Mouse (Mus musculus) heart, postnatal 36 days (tissue): ENCODE data around the gene Vamp5. TPM values are rescaled to one million over a fixed set of nuclear protein-coding genes. Genes with fewer than 3 reads are reported as not detected.

ENCODE experiments used
- DNase-seq, 2 experiments: peaks; one replicate each; pipeline ENCODE4 v3.0.0; 2021 to 2022
- intact Hi-C: fragments of 180-260 bp; cut with DNase I; formaldehyde crosslinking; loops from one replicate; pipeline ENCODE4 v1.15.1; 2025
- total RNA-seq, 2 experiments: library from RNA; stranded (reverse); gene quantifications; 2 replicates each; pipeline ENCODE4 v1.2.3; 2021

Gene Vamp5
- 10 to 100 TPM; 67.4 to 72.6 TPM for total RNA-seq

DNA sequence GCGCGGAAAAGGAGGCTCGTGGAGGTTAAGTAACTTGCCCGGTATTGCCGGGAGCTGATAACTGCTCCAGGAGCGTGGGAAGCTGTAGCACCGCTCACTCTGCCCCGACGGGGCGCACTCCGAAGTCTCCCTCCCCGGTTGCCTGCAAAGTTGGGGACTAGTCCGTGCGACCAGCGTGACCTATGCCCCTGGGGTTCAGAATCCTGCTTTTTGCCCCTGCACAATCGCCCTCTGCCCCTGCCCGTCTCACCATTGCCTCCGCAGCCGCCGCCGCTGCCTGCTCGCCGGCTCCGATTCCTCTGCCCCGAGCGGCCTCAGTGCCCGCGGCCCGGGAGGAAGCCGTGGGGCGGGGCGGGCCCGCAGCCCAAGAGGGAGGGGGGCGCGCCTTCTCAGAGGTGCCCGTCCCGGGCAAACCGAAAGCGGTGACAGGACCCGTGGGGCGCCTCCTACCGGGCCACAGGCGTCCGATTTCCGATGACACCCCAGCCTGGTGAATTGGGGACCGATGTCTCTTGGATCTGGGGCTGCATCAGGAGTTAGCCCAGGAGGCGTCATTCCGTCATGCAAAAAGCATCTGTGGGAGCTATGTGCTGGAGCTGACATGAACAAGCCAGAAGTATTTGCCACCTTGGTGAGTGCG lies at the start of gene Vamp5:
Vamp5 (minus strand) TSS at position 338 of the 640 bp plus-strand sequence.
- intact Hi-C loops = no loop called here
- peak; percentile 85 to 89 for DNase-seq

DNA sequence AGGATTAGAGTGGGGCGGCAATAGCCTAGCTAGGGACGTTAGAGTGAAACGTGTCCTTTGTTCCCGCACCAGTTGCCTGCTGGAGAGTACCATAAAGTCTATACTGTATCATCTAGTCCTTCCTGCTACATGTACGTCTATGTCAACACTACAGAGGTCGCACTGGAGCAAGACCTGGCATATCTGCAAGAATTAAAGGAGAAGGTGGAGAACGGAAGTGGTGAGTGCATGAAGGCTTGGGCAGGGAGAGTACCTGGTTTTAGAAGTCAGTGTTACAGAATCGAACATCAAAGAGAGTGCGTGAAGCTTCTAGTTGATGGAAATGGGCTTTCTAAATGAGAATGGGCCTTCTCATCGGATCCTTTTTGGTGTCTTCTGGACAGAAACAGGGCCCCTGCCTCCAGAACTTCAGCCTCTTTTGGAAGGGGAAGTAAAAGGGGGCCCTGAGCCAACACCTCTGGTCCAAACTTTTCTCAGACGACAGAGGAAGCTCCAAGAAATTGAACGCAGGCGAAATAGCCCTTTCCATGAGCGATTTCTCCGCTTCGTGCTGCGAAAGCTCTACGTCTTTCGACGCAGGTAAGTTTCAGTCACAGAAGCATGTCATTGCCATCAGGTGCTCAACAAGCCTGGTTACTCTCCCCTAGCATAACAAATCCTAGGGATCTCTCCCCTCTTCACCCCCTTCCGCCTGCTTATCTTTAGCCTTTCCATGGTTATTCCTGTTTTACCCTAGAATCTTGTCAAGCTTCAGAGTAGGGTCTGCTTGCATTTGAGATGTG lies 49.0 kb upstream of the Vamp5 start:
- intact Hi-C loops = loop anchor here (1.0 to 10.0 kb wide), 2 partner anchors 8 to 406 kb away; no protein-coding TSS in a partner anchor
- DNase-seq = no peak

DNA sequence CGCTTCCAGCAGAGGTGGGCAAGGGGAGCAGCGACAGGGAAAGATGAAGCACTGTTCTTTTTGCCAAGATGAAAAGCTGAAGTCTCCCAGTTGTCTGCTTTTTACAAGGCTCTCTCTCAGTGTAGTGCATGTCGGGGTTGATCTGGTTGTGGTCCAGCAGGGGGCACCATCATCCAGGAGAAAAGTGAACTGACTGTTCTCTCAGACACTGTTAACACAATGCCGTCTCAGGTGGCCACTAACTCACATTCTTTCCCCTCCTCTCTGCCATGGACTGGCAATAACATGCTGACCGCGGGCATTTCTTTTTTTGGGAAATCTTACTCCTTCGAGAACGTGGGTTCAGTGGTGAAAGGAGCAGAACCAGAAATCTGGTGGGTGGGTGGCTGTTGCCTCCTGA lies 47.8 kb upstream of the Vamp5 start:
- peak; percentile 81 to 84 for DNase-seq
- intact Hi-C loops = loop anchor here (1.0 to 10.0 kb wide), 3 partner anchors 106 to 407 kb away; no protein-coding TSS in a partner anchor

DNA sequence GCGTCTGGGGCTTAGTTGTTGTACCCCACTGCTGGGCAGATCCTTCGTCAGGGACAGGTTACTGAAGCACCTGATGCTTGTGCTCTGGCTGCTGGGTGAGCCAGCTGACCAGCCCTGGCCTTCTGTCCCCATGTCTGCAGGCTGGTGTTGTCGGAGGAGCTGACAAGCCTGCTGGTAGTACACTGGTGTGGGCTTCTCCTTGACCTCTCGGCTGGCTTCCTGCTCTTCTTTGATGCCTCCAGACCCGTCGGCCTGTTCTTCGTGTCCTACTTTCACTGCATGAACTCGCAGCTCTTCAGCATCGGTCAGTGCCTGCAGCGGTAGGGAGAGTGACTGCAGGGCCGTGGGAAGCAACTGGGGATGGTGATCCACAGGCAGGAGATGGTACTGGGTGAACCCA lies 45.4 kb upstream of the Vamp5 start:
- no peak for DNase-seq
- intact Hi-C loops = loop anchor here (10.0 kb wide), 1 partner anchor 409 kb away; no protein-coding TSS in a partner anchor

DNA sequence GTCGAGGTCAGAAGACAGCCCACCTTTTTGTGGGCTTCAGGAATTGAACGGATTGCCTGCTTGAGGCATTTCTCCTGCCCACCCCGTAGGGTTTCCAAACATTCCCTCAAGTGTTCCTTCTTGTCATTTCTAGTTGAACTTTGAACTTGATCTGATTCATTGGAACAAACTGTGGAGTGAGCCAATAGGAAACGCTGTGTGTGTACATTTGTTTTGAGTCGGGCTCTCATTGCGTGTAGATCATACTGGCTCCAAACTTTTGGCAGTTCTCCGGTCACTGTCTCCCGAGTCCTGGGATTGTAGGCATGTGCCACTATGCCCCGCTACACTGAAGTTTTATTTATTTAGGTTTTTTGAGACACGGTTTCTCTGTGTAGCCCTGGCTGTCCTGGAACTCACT lies 40.6 kb upstream of the Vamp5 start:
- intact Hi-C loops = loop anchor here (10.0 kb wide), 1 partner anchor 414 kb away; no protein-coding TSS in a partner anchor
- DNase-seq = no peak

DNA sequence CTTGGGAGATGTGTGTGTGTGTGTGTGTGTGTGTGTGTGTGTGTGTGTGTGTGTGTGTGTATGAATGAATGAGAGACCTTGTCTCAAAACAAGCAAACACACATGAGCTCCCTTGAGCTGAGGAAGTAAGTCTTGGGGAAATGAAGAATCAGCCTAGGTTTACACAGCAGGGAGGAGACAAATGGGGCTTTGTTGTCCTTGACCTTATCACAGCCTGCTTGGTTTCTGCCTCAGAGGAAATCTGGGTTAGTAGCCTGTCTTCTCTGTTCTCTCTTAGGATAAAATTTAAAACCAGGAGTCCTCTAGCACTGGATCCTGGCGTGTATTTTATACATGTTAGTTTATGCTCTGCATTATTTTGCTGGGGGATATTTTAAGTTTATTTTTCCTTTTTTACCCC lies 39.5 kb upstream of the Vamp5 start:
- intact Hi-C loops = loop anchor here (10.0 kb wide), 1 partner anchor 415 kb away; no protein-coding TSS in a partner anchor
- DNase-seq = no peak

DNA sequence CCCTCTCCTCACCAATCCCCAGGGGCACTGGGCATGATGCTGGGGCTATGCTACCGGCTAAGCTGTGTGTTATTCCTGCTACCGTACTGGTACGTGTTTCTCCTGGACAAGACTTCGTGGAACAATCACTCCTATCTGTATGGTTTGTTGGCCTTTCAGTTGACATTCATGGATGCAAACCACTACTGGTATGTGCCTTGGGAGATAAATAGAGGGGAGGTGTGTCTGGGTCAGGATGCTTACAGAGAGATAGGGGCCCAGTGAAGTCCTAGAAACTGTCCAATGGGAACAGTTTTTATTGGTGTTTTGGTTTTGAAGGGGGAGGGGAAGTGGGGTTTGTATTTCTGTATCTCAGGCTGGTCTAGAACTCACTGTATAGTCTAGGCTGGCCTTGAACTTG lies 38.0 kb upstream of the Vamp5 start:
- intact Hi-C loops = no loop called here

DNA sequence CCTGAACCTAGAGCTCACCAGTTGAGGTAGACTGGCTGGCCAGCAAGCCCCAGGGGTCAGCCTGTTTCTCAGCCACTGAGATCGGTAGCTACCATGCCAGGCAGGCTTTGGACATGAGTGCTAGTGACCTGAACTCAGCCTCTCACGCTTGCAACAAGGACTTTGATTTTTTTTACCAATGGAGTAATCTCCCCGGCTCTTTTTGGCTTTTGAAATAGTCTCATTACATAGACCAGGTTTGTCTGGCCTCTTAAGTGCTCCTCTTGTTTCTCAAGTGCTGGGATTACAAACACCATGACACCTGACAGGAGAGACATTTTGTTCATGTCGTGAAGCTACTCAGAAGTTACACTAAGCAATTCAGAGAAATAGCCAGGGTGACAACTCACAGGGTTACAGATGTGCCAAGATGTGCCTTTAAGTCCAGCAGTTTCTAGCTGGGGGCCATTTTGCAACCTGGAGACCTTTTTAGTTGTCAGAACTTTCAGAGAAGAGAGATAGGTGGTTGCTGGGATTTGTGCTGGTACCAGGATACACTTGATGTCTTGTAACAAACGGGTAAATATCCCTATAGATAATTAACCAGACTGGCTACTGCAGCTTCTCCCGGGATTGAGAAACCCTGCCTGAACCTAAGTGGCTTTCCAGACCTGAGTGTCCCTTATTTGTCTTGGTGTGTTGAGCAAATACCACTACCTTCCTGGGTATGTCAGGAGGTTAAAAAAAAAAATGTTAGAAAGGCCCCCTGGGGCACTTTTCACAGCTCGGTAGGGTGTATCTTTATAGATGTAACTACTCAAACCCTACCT lies 35.9 kb upstream of the Vamp5 start:
- no peak for DNase-seq
- intact Hi-C loops = no loop called here

More for the DNA sequence above, 38.0 kb upstream of the Vamp5 start:
- DNase-seq = no peak

DNA sequence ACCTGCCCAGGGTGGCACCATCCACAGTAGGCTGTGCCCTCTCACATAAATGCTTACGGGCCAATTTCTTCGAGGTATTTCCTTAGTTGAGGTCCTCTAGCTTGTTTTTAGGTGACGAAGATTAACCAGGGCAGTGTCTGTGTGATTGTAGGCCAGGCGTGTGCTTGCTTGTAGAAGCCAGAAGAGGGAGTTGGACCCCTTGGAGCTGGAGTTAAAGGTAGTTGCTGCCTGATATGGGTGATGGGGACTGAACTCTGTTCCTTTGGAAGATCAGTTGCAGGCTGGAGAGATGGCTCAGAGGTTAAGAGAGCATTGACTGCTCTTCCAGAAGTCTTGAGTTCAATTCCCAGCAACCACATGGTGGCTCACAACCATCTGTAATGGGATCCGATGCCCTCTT lies 34.9 kb upstream of the Vamp5 start:
- intact Hi-C loops = no loop called here
- DNase-seq = no peak

DNA sequence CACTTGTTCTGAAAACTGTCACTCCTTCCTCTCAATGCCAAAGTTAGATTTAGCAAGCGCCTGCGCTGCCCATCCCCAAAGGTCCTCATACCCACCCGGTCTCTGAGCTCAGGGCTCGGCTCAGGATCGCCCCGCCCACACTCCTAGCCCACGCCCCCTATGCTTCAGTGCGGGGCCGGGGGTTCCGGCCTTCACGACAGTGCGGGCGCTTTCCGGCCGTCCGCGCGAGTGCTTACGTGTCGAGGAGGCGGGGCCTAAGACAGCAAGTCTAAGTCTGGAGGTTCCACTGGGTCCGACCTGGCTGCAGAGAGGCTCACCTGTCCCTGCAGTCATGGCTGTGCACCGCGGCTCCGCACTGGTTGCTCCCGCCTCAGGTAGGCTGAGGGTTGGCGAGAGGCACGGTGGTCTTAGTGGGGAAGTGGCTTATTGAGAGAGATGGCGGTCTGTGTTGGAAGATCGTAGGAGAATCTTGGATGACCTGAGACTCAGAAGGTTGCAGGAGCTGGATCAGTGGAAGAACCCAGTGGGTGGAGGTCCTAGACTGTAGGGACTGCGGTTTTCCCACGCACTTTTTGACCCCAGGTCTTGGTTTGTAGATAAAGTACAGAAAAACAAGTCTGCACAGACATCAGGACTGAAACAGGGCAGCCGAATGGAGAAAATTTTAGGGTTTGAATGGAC lies 33.9 kb upstream of the Vamp5 start, which contains the start of gene Ggcx:
Ggcx (plus strand) TSS at position 233 of the 681 bp plus-strand sequence.
- DNase-seq = peak; percentile 92 to 94
- intact Hi-C loops = no loop called here

DNA sequence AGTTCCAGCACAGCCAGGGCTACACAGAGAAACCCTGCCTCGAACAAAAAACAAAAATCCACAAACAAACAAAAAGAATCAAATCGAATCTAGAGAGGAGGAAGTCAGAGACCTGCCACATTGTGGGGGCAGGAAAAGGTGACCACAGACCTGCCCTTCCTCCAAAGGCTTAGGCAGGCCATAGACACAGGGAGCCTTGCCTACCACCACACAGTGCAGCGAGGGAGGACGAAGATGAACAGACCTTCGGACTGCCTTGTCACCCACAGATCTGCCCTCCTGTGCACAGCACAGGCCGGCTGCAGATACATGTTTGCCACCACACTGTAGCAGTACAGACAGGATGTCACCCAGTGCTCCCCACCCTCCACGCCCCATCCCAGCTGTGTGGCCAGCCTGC lies 30.2 kb upstream of the Vamp5 start:
- DNase-seq = no peak
- intact Hi-C loops = no loop called here

DNA sequence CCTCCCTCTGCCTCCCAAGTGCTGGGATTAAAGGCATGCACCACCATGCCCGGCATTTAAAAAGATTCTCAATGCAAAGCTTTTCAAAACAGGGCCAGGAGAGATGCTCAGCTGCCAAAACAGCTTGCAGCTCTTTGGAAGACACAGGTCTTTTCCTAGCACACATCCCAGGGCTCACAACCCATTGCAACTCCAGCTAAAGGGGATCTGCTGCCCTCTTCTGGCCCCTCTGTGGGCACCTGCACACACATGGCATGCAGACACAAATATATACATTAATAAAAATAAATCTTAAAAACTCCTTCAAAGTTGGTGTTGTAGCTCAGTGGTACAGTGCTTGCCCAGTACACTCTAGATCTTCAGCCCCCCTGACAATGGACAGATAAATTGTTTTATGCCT lies 29.7 kb upstream of the Vamp5 start:
- no peak for DNase-seq
- intact Hi-C loops = no loop called here

DNA sequence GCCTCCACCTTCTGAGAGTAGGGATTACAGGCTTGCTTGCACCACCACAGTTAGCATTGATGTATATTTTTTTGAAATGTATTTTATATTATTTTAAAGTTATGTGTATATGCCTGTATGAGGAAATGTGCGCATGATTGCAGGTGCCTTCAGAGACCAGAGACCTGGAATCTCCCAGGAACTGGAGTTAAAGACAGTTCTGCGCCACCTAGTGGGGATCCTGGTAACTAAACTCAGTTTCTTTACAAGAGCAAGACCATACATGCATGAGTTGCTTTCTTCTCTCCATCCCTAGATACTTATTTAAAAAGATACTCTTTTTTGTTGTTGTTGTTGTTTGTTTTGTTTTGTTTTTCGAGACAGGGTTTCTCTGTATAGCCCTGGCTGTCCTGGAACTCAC lies 29.3 kb upstream of the Vamp5 start:
- peak; percentile 55 to 65 for DNase-seq
- intact Hi-C loops = loop anchor here (5.0 to 10.0 kb wide), 2 partner anchors 122 to 225 kb away; no protein-coding TSS in a partner anchor

DNA sequence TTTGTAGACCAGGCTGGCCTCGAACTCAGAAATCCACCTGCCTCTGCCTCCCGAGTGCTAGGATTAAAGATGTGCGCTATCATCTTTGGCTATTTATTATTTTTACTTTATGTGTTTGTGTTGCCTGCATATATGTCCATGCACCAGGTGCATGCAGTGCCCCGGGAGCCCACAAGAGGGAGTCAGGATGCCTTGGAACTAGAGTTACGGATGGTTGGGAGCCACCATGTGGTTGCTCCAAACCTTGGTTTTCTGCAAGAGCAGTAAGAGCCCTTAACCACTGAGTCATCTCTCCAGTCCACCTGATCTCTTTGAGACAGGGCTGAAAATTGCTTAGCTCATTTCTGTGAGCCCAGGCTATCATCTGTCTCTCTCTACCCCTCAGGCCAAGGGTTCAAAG lies 26.9 kb upstream of the Vamp5 start:
- intact Hi-C loops = loop anchor here (2.0 to 10.0 kb wide), 3 partner anchors 44 to 222 kb away; no protein-coding TSS in a partner anchor
- DNase-seq = peak; percentile 76 to 88

DNA sequence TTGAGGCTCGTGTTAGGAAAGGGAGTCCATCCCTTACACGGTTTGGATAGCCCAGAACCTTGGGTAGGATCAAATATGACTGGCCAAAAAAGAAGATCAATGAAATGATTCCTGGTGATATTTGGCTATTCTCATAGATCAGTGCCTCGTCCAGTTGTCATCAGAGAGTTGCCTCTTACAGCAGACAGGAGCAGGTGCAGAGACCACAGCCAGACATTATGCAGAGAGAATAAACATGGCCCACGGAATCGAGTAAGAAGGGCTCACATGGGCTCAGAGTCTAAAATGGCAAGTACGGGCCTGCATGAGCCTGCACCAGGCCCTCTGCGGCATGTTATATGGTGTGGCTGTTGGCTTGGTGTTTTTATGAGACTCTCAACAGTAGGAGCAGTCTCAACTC lies 25.1 kb upstream of the Vamp5 start:
- intact Hi-C loops = loop anchor here (5.0 to 10.0 kb wide), 2 partner anchors 118 to 221 kb away; no protein-coding TSS in a partner anchor
- DNase-seq = no peak

DNA sequence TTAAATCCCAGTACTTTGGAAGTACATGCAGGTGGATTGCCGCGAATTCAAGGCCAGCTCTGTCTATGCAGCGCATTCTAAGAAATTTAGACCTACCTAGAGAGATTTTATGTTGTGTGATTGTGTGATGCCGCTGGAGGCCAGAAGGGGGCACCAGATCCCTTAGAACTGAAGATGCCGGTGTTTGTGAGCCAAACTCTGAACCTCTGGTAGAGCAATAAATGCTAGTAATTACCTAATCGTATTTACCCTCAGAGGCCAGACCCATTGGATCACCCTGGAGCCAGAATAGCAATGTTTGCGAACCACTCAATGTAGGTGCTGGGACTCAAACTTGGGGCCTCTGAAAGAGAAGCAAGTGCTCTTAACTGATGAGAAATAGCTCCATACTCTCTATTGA lies 21.6 kb upstream of the Vamp5 start:
- intact Hi-C loops = loop anchor here (10.0 kb wide), 1 partner anchor 217 kb away; no protein-coding TSS in a partner anchor
- DNase-seq = peak; percentile 80 to 87

DNA sequence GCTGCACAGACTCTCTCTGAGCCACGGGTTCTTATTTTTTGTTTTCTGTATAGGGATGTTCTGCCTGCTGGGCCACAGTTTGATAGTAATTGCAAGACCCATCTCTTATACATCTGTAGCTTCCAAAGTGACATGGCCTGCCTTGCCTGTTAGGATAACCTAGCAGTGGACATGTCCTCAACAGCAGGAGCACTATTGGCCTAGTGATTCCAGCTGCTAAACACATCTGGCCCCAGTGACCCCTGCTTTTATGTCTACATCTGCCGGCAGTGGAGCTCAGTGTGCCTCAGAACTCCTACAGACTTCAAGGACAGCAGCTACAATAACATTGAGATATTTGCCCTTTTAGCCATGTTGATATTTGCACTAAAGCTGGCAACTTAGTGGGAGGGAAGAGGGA lies 19.7 kb upstream of the Vamp5 start:
- DNase-seq = no peak
- intact Hi-C loops = loop anchor here (10.0 kb wide), 1 partner anchor 215 kb away; no protein-coding TSS in a partner anchor

DNA sequence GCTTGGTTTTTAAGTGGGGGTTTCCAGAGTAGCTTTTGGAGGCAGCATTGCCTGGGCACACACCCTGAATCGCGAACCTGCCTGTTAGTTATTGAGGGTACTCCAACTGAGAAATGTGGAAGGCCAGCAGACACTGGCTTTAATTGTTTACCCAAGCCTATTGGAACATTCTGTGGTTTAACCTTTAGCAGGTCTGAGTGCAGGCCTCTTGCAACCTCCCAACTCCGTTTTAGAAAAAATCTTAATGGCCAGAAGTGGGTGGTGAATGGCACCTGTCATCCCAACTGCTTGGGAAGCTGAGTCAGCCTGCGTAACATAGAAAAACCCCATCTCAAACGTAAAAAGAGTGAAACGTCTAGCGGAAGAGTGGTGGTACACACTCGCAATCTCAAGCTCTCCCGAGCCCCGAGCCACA lies 16.6 kb upstream of the Vamp5 start:
- DNase-seq = no peak
- intact Hi-C loops = no loop called here

DNA sequence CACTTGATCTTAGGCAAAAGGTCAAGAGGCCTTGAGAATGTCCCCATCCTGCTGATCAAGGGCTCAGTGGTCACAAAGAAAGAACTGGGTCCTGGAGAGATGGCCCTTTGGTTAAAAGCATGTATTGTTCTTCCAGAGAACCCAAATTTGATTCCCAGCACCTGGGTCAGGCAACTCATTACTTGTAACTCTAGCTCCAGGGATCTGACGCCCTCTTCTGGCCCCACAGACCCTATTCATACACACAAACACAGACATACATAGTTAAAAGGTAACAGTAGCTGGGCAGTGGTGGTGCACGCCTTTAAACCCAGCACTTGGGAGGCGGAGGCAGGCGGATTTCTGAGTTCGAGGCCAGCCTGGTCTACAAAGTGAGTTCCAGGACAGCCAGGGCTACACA lies 12.1 kb upstream of the Vamp5 start:
- no peak for DNase-seq
- intact Hi-C loops = loop anchor here (5.0 kb wide), 1 partner anchor 115 kb away; no protein-coding TSS in a partner anchor
